Mouse (Mus musculus): ENCODE data around the gene Olfr770. TPM values are rescaled to one million over a fixed set of nuclear protein-coding genes. Genes with fewer than 3 reads are reported as not detected.
"Not testable (repeated sequence)": the region's sequence is repeated elsewhere in the genome, so short reads cannot be mapped to it uniquely, and the experiment has no call there.

The Olfr770 gene
- polyA plus RNA-seq, 1 experiment from 2014 or later: not detected

GRCm38 (mm10) chr10:129099275-129099674 is 39.5 kb downstream of the Olfr770 start, which contains the start of gene Olfr768:
TSS of gene Olfr768 (minus strand) at chr10:129099375.
- ATAC-seq: no peak
- Histone ChIP-seq H3K9me3 (ENCODE audit: control insufficient read depth) (no peaks in the 10 kb centered on the region), H3K4me2 (replicated peaks; ENCODE audit: low read depth) (no peak within 1 kb of the TSS), H3K4me3 (ENCODE audit: low read depth, low read length) (no peak within 1 kb of the TSS), H3K36me3 (ENCODE audit: control insufficient read depth, insufficient read depth) (no peaks in the 10 kb centered on the region), H3K4me1 (replicated peaks; ENCODE audit: control insufficient read depth, insufficient read depth, low read length) (no peaks in the 10 kb centered on the region), H3K27me3 (replicated peaks; ENCODE audit: control insufficient read depth, insufficient read depth, low read length) (no peaks in the 10 kb centered on the region), H3K27ac (ENCODE audit: low read depth, low read length) (no peak within 1 kb of the TSS), H3K9ac (ENCODE audit: low read depth, low read length) (no peak within 1 kb of the TSS)
- 67% methylated on average over 1 of the region's 1 CpGs for WGBS
- no peak for TF ChIP-seq CTCF (IDR thresholded peaks at IDR 0.05; ENCODE audit: low read depth)

GRCm38 (mm10) chr10:129082810-129083209 is 56.0 kb downstream of the Olfr770 start, which contains the start of gene Olfr767:
TSS of gene Olfr767 (minus strand) at chr10:129082910.
- H3K9me3 ChIP-seq (ENCODE audit: control insufficient read depth); H3K4me1 ChIP-seq (replicated peaks; ENCODE audit: control insufficient read depth, insufficient read depth, low read length); H3K27ac ChIP-seq (ENCODE audit: low read depth, low read length); ATAC-seq; H3K27me3 ChIP-seq (replicated peaks; ENCODE audit: control insufficient read depth, insufficient read depth, low read length); H3K4me2 ChIP-seq (replicated peaks; ENCODE audit: low read depth); H3K4me3 ChIP-seq (ENCODE audit: low read depth, low read length); H3K9ac ChIP-seq (ENCODE audit: low read depth, low read length); H3K36me3 ChIP-seq (ENCODE audit: control insufficient read depth, insufficient read depth): not testable (repeated sequence)

Other genes starting within 250 kb of the Olfr770 start
- gene Gdf11, start 247.3 kb downstream of the Olfr770 start, polyA plus RNA-seq (2015; fragmentation: Nextera tagmentation; extraction: Ambion mirVana): 0.99 and 1.6 TPM in 2 replicates
- 939 and 945 TPM in 2 replicates for gene Cd63, start 238.0 kb downstream of the Olfr770 start, polyA plus RNA-seq (2015; fragmentation: Nextera tagmentation; extraction: Ambion mirVana)
- gene Rdh5, start 216.1 kb downstream of the Olfr770 start, polyA plus RNA-seq (2015; fragmentation: Nextera tagmentation; extraction: Ambion mirVana): 12.4 and 13.0 TPM in 2 replicates
- 248 and 257 TPM in 2 replicates for gene Bloc1s1, start 215.0 kb downstream of the Olfr770 start, polyA plus RNA-seq (2015; fragmentation: Nextera tagmentation; extraction: Ambion mirVana)
- 3.1 and 3.6 TPM in 2 replicates for gene Itga7, start 205.2 kb downstream of the Olfr770 start, polyA plus RNA-seq (2015; fragmentation: Nextera tagmentation; extraction: Ambion mirVana)
- 232 and 250 TPM in 2 replicates for gene Mettl7b, start 178.0 kb downstream of the Olfr770 start, polyA plus RNA-seq (2015; fragmentation: Nextera tagmentation; extraction: Ambion mirVana)
- not detected in 2 replicates for gene Olfr9, start 149.6 kb downstream of the Olfr770 start, polyA plus RNA-seq (2015; fragmentation: Nextera tagmentation; extraction: Ambion mirVana)
- not detected in 2 replicates for gene Olfr763, start 128.2 kb downstream of the Olfr770 start, polyA plus RNA-seq (2015; fragmentation: Nextera tagmentation; extraction: Ambion mirVana)
- gene Olfr764-ps1, start 99.1 kb downstream of the Olfr770 start, polyA plus RNA-seq (2015; fragmentation: Nextera tagmentation; extraction: Ambion mirVana): not detected in 2 replicates
- not detected in 2 replicates for gene Olfr765, start 89.0 kb downstream of the Olfr770 start, polyA plus RNA-seq (2015; fragmentation: Nextera tagmentation; extraction: Ambion mirVana)
- not detected in 2 replicates for gene Olfr766-ps1, start 70.0 kb downstream of the Olfr770 start, polyA plus RNA-seq (2015; fragmentation: Nextera tagmentation; extraction: Ambion mirVana)
- not detected in 2 replicates for gene Olfr767, start 56.1 kb downstream of the Olfr770 start, polyA plus RNA-seq (2015; fragmentation: Nextera tagmentation; extraction: Ambion mirVana)
- not detected in 2 replicates for gene Olfr768, start 39.6 kb downstream of the Olfr770 start, polyA plus RNA-seq (2015; fragmentation: Nextera tagmentation; extraction: Ambion mirVana)
- gene Olfr769, start 21.1 kb downstream of the Olfr770 start, polyA plus RNA-seq (2015; fragmentation: Nextera tagmentation; extraction: Ambion mirVana): not detected in 2 replicates
- gene Olfr771, start 25.8 kb upstream of the Olfr770 start, polyA plus RNA-seq (2015; fragmentation: Nextera tagmentation; extraction: Ambion mirVana): not detected in 2 replicates
- gene Olfr772, start 38.9 kb upstream of the Olfr770 start, polyA plus RNA-seq (2015; fragmentation: Nextera tagmentation; extraction: Ambion mirVana): not detected in 2 replicates
- not detected in 2 replicates for gene Olfr773, start 48.4 kb upstream of the Olfr770 start, polyA plus RNA-seq (2015; fragmentation: Nextera tagmentation; extraction: Ambion mirVana)
- not detected in 2 replicates for gene Olfr774, start 97.2 kb upstream of the Olfr770 start, polyA plus RNA-seq (2015; fragmentation: Nextera tagmentation; extraction: Ambion mirVana)
- gene Olfr775, start 109.4 kb upstream of the Olfr770 start, polyA plus RNA-seq (2015; fragmentation: Nextera tagmentation; extraction: Ambion mirVana): not detected in 2 replicates
- gene Olfr776, start 120.1 kb upstream of the Olfr770 start, polyA plus RNA-seq (2015; fragmentation: Nextera tagmentation; extraction: Ambion mirVana): not detected in 2 replicates
- gene Olfr777, start 132.5 kb upstream of the Olfr770 start, polyA plus RNA-seq (2015; fragmentation: Nextera tagmentation; extraction: Ambion mirVana): not detected in 2 replicates
- not detected in 2 replicates for gene Olfr780, start 179.1 kb upstream of the Olfr770 start, polyA plus RNA-seq (2015; fragmentation: Nextera tagmentation; extraction: Ambion mirVana)
- not detected in 2 replicates for gene Olfr781, start 189.9 kb upstream of the Olfr770 start, polyA plus RNA-seq (2015; fragmentation: Nextera tagmentation; extraction: Ambion mirVana)
- not detected in 2 replicates for gene Olfr782, start 209.9 kb upstream of the Olfr770 start, polyA plus RNA-seq (2015; fragmentation: Nextera tagmentation; extraction: Ambion mirVana)
- 0.04 TPM in 1 of 2 replicates, not detected in the other for gene Olfr784, start 245.1 kb upstream of the Olfr770 start, polyA plus RNA-seq (2015; fragmentation: Nextera tagmentation; extraction: Ambion mirVana)

Data from intestine, postnatal 0 days (tissue).